Comparison of ENCODE assay signal across 8 mouse cellular contexts in genomic region chr15:78833582-78833981, GRCm38 (mm10). TPM values are rescaled to one million over a fixed set of nuclear protein-coding genes. Genes with fewer than 3 reads are reported as not detected.
A peak's percentile ranks its signal among the peaks of the same experiment; 100 is the strongest.
DNase-seq lines count a peak whose midpoint lies in the region; ATAC-seq and TF ChIP-seq lines count a peak whose summit lies in the region.

No protein-coding gene starts in this region.

- H3K27ac ChIP-seq in lung, postnatal 0 days (ENCODE audit: low read length), result peak overlapping the region; percentile 96

- H3ac ChIP-seq in myocyte (ENCODE audit: control insufficient read depth, insufficient read length), result no peak overlapping the region

- H3K4me2 ChIP-seq in lung, postnatal 0 days (replicated peaks; ENCODE audit: low read depth, low read length), result no peak overlapping the region
- H3K4me2 ChIP-seq in myocyte (ENCODE audit: low read depth), result peak overlapping the region; percentile 65

- no peaks in the 10 kb centered on the region for H3K27me3 ChIP-seq in lung, postnatal 0 days (replicated peaks; ENCODE audit: insufficient read depth, low read length)
- H3K27me3 ChIP-seq in myocyte (ENCODE audit: control insufficient read depth, insufficient read depth, insufficient read length), result no peaks in the 10 kb centered on the region

- no peak overlapping the region for H3K9ac ChIP-seq in lung, postnatal 0 days (replicated peaks; ENCODE audit: low read depth)

- peak; percentile 13 for TF ChIP-seq POLR2A in myocyte (IDR thresholded peaks at IDR 0.05; ENCODE audit: insufficient read length, low read depth)

- no peaks in the 10 kb centered on the region for H3K79me2 ChIP-seq in myocyte (ENCODE audit: control insufficient read depth, insufficient read depth)

- no peaks in the 10 kb centered on the region for H3K36me3 ChIP-seq in lung, postnatal 0 days (ENCODE audit: insufficient read depth, low read length)
- no peaks in the 10 kb centered on the region for H3K36me3 ChIP-seq in myocyte (ENCODE audit: control insufficient read depth, insufficient read depth)

- TF ChIP-seq CTCF in lung, postnatal 0 days (IDR thresholded peaks at IDR 0.05), result no peak

- H3K4me1 ChIP-seq in lung, postnatal 0 days (ENCODE audit: insufficient read depth, low read depth, low read length), result peaks cover 26% of the 10 kb centered on the region

- no peak for DNase-seq in lung, postnatal 0 days (ENCODE audit: low spot score)
- DNase-seq in lung, postnatal 25 days (ENCODE audit: low spot score), result no peak
- DNase-seq in kidney, adult 9 months, result peak; percentile 26
- no peak for DNase-seq in natural killer cell, adult 2 months (ENCODE audit: low spot score in 2 of 2)
- DNase-seq in retina, embryonic 14.5 days (ENCODE audit: low spot score), result no peak
- DNase-seq in urinary bladder, postnatal 25 days (ENCODE audit: low spot score), result no peak

- 94% methylated on average over 3 of the region's 3 CpGs for WGBS in lung, postnatal 0 days

- no peak for ATAC-seq in lung, postnatal 0 days
- ATAC-seq in erythroid progenitor cell, adult 5-6 weeks (replicated peaks; ENCODE audit: low FRiP score, poor library complexity, severe bottlenecking), result 0 out of 2 replicates have a peak, but pooled peaks have one; percentile 53

- H3K4me3 ChIP-seq in lung, postnatal 0 days (ENCODE audit: low read depth, low read length), result no peak overlapping the region
- H3K4me3 ChIP-seq in myocyte, result no peak overlapping the region

- TF ChIP-seq EP300 in lung, postnatal 0 days (IDR thresholded peaks at IDR 0.05), result no peak

- no peaks in the 10 kb centered on the region for H3K9me3 ChIP-seq in lung, postnatal 0 days (ENCODE audit: low read length)

TF ChIP-seq in myocyte, 11 proteins besides CTCF, POLR2A, EP300 and RAD21:
- TF ChIP-seq TCF3 (IDR thresholded peaks at IDR 0.05; ENCODE audit: insufficient read length, low read depth) (no peak), MAX (IDR thresholded peaks at IDR 0.05; ENCODE audit: low read depth) (no peak), SRF (IDR thresholded peaks at IDR 0.05; ENCODE audit: control insufficient read depth, insufficient read length, low read depth) (no peak), MYOD1 (IDR thresholded peaks at IDR 0.05; ENCODE audit: control insufficient read depth in 1 of 3, insufficient read length in 2 of 3, low read depth in 2 of 3) (no peak), MYOG (IDR thresholded peaks at IDR 0.05; ENCODE audit: control insufficient read depth in 1 of 3, insufficient read depth in 1 of 3, insufficient read length in 2 of 3, low read depth in 2 of 3) (no peak), USF1 (IDR thresholded peaks at IDR 0.05; ENCODE audit: low read depth) (no peak), TCF12 (IDR thresholded peaks at IDR 0.05; ENCODE audit: insufficient read depth, poor library complexity, severe bottlenecking) (no peak), E2F4 (IDR thresholded peaks at IDR 0.05; ENCODE audit: insufficient read depth) (no peak), CEBPB (IDR thresholded peaks at IDR 0.05; ENCODE audit: insufficient read depth, poor library complexity, severe bottlenecking) (no peak), REST (IDR thresholded peaks at IDR 0.05; ENCODE audit: insufficient read depth, insufficient read length) (no peak)

RNA-seq across cellular contexts. Expression of gene Cdc42ep1, which starts 8.8 kb away (rescaled TPM):
- 107 and 109 TPM in 2 replicates for polyA plus RNA-seq in lung, postnatal 0 days (2015; fragmentation: Nextera tagmentation; extraction: Ambion mirVana)
- total RNA-seq in erythroid progenitor cell, adult 5-6 weeks (2015; ENCODE audit: low replicate concordance), result not detected in 2 replicates
- not detected in 2 replicates for total RNA-seq in erythroid progenitor cell, adult 5-6 weeks (2017; ENCODE audit: low replicate concordance)
- polyA plus RNA-seq in myocyte (2012; fragmentation: generic; extraction: Trizol), result 76.0 TPM

RNA-seq across cellular contexts. Expression of gene Lgals2, which starts 21.7 kb away (rescaled TPM):
- polyA plus RNA-seq in lung, postnatal 0 days (2015; fragmentation: Nextera tagmentation; extraction: Ambion mirVana), result 1.6 and 2.4 TPM in 2 replicates
- not detected in 2 replicates for total RNA-seq in erythroid progenitor cell, adult 5-6 weeks (2015; ENCODE audit: low replicate concordance)
- total RNA-seq in erythroid progenitor cell, adult 5-6 weeks (2017; ENCODE audit: low replicate concordance), result not detected in 2 replicates
- 2.2 TPM for polyA plus RNA-seq in myocyte (2012; fragmentation: generic; extraction: Trizol)

RNA-seq across cellular contexts. Expression of gene Card10, which starts 30.7 kb away (rescaled TPM):
- polyA plus RNA-seq in lung, postnatal 0 days (2015; fragmentation: Nextera tagmentation; extraction: Ambion mirVana), result 7.5 and 8.3 TPM in 2 replicates
- 0.42 and 0.72 TPM in 2 replicates for total RNA-seq in erythroid progenitor cell, adult 5-6 weeks (2015; ENCODE audit: low replicate concordance)
- total RNA-seq in erythroid progenitor cell, adult 5-6 weeks (2017; ENCODE audit: low replicate concordance), result not detected in 2 replicates
- polyA plus RNA-seq in myocyte (2012; fragmentation: generic; extraction: Trizol), result 1.4 TPM

RNA-seq across cellular contexts. Expression of gene Gga1, which starts 43.4 kb away (rescaled TPM):
- 49.7 and 51.5 TPM in 2 replicates for polyA plus RNA-seq in lung, postnatal 0 days (2015; fragmentation: Nextera tagmentation; extraction: Ambion mirVana)
- 22.0 and 25.2 TPM in 2 replicates for total RNA-seq in erythroid progenitor cell, adult 5-6 weeks (2015; ENCODE audit: low replicate concordance)
- 3.5 and 6.0 TPM in 2 replicates for total RNA-seq in erythroid progenitor cell, adult 5-6 weeks (2017; ENCODE audit: low replicate concordance)
- polyA plus RNA-seq in myocyte (2012; fragmentation: generic; extraction: Trizol), result 89.3 TPM
